Mouse (Mus musculus) adrenal gland, postnatal 4 days (tissue): ENCODE measurements around the gene Gm13695. TPM values are rescaled to one million over a fixed set of nuclear protein-coding genes. Genes with fewer than 3 reads are reported as not detected.
"Not testable (repeated sequence)": the region's sequence is repeated elsewhere in the genome, so short reads cannot be mapped to it uniquely, and the experiment has no call there.

ENCODE experiments used
- DNase-seq, 2 experiments: peaks; one replicate each; pipeline ENCODE4 v3.0.0; 2021 to 2022; ENCODE audit warnings: low spot score in 2 of 2, mixed read lengths in 2 of 2
- long read RNA-seq, 2 experiments: library from polyadenylated mRNA; stranded (forward); transcript quantifications; one replicate each; pipeline ENCODE4 v2.0.0; 2021
- total RNA-seq, 2 experiments: library from RNA; stranded (reverse); gene quantifications; 2 replicates each; pipeline ENCODE4 v1.2.3; 2021

Gene Gm13695
- not detected for total RNA-seq
- long read RNA-seq, experiment 1 = 0 reads
- long read RNA-seq, experiment 2 = 0 reads

GRCm38 (mm10) chr2:83967013-83967412, at the start of gene Gm13695:
TSS of gene Gm13695 (plus strand) at chr2:83967313.
- DNase-seq = not testable (repeated sequence)

GRCm38 (mm10) chr2:83929478-83930088, 37.5 kb upstream of the Gm13695 start:
- no peak for DNase-seq

- DNase-seq = no peak
Measured at GRCm38 (mm10) chr2:83940931-83941361, 26.2 kb upstream of the Gm13695 start, which contains the start of gene Zswim2. TSS of gene Zswim2 (minus strand) at chr2:83941228.

GRCm38 (mm10) chr2:83941378-83941777, 25.7 kb upstream of the Gm13695 start:
- no peak for DNase-seq

- DNase-seq = no peak
Measured at GRCm38 (mm10) chr2:83941792-83942191, 25.3 kb upstream of the Gm13695 start.

GRCm38 (mm10) chr2:83955393-83955792, 11.7 kb upstream of the Gm13695 start, which contains the start of gene Gm13698:
TSS of gene Gm13698 (plus strand) at chr2:83955693.
- not testable (repeated sequence) for DNase-seq

- not testable (repeated sequence) for DNase-seq
Measured at GRCm38 (mm10) chr2:83961203-83961602, 5.9 kb upstream of the Gm13695 start, which contains the start of gene Gm13693. TSS of gene Gm13693 (plus strand) at chr2:83961503.

- not testable (repeated sequence) for DNase-seq
Measured at GRCm38 (mm10) chr2:83972823-83973222, 5.7 kb downstream of the Gm13695 start, which contains the start of gene Gm13696. TSS of gene Gm13696 (plus strand) at chr2:83973123.

- not testable (repeated sequence) for DNase-seq
Measured at GRCm38 (mm10) chr2:83978633-83979032, 11.5 kb downstream of the Gm13695 start, which contains the start of gene Gm13694. TSS of gene Gm13694 (plus strand) at chr2:83978933.

GRCm38 (mm10) chr2:83984443-83984842, 17.3 kb downstream of the Gm13695 start, which contains the start of gene Gm13697:
TSS of gene Gm13697 (plus strand) at chr2:83984743.
- not testable (repeated sequence) for DNase-seq

- not testable (repeated sequence) for DNase-seq
Measured at GRCm38 (mm10) chr2:83990253-83990652, 23.1 kb downstream of the Gm13695 start, which contains the start of gene Gm13691. TSS of gene Gm13691 (plus strand) at chr2:83990553.

GRCm38 (mm10) chr2:83993639-83994255, 26.6 kb downstream of the Gm13695 start:
- not testable (repeated sequence) for DNase-seq

GRCm38 (mm10) chr2:83994526-83994925, 27.4 kb downstream of the Gm13695 start:
- DNase-seq = not testable (repeated sequence)

- DNase-seq = no peak
Measured at GRCm38 (mm10) chr2:84008913-84009312, 41.8 kb downstream of the Gm13695 start.

- no peak for DNase-seq
Measured at GRCm38 (mm10) chr2:84009818-84010217, 42.7 kb downstream of the Gm13695 start.

GRCm38 (mm10) chr2:84014572-84014971, 47.5 kb downstream of the Gm13695 start:
- DNase-seq = no peak

GRCm38 (mm10) chr2:84016291-84016690, 49.2 kb downstream of the Gm13695 start:
- not testable (repeated sequence) for DNase-seq

GRCm38 (mm10) chr2:84018330-84018729, 51.2 kb downstream of the Gm13695 start:
- DNase-seq = no peak
